Mouse (Mus musculus) stomach, embryonic 14.5 days (tissue): ENCODE measurements around the gene Tsacc. TPM values are rescaled to one million over a fixed set of nuclear protein-coding genes. Genes with fewer than 3 reads are reported as not detected.
A peak's percentile ranks its signal among the peaks of the same experiment; 100 is the strongest.

ENCODE experiments used
- ATAC-seq: fragments of 200-750 bp; cut with Nextera tagmentation; 2 replicates; pipeline ENCODE4 v1.8.0; 2017; ENCODE audit warnings: low read depth, moderate TSS enrichment; ENCODE audit not compliant: insufficient number of reproducible peaks, insufficient read depth, low FRiP score
- H3K27ac ChIP-seq: fragments of 300-500 bp; sonication (generic); 2 replicates; pipeline ENCODE4 v1.5.1; 2014; ENCODE audit warnings: mild to moderate bottlenecking, low read length, moderate library complexity, mixed read lengths
- H3K27me3 ChIP-seq: fragments of 300-500 bp; sonication (generic); 2 replicates; pipeline ENCODE4 v1.6.1; 2014; ENCODE audit warnings: low read length, control low read depth, mixed read lengths; ENCODE audit not compliant: control insufficient read depth, insufficient read depth
- H3K36me3 ChIP-seq: fragments of 300-500 bp; sonication (generic); 2 replicates; pipeline ENCODE4 v1.6.1; 2014; ENCODE audit warnings: mild to moderate bottlenecking, control low read depth, low read length, moderate library complexity, mixed read lengths; ENCODE audit not compliant: control insufficient read depth, insufficient read depth
- H3K4me1 ChIP-seq: fragments of 300-500 bp; sonication (generic); 2 replicates; pipeline ENCODE4 v1.6.1; 2014; ENCODE audit warnings: low read length, control low read depth, mixed read lengths; ENCODE audit not compliant: control insufficient read depth, insufficient read depth
- H3K4me2 ChIP-seq: fragments of 300-500 bp; sonication (generic); replicated peaks from 2 replicates; pipeline ENCODE4 v1.6.1; 2014; ENCODE audit warnings: low read depth, low read length, control low read depth
- H3K4me3 ChIP-seq: fragments of 300-500 bp; sonication (generic); 2 replicates; pipeline ENCODE4 v1.5.1; 2014; ENCODE audit warnings: low read depth, low read length, control low read depth
- H3K9ac ChIP-seq: fragments of 300-500 bp; sonication (generic); replicated peaks from 2 replicates; pipeline ENCODE4 v1.6.1; 2014; ENCODE audit warnings: low read depth, mild to moderate bottlenecking, control low read depth, low read length, moderate library complexity, mixed read lengths
- H3K9me3 ChIP-seq: fragments of 300-500 bp; sonication (generic); 2 replicates; pipeline ENCODE4 v1.6.1; 2016; ENCODE audit warnings: low read depth, low read length, control low read depth; ENCODE audit not compliant: control insufficient read depth
- WGBS: fragments of 180-500 bp; shearing (Covaris S2); extraction: QIAGEN DNeasy Blood & Tissue Kit; methylation state at CpG from one replicate; pipeline ENCODE4 v1.1.7; 2014; 5-methylcytosine and 5-hydroxymethylcytosine counted together
- polyA plus RNA-seq: library from polyadenylated mRNA; unstranded; fragments of >200 nt; fragmentation: Nextera tagmentation; extraction: Ambion mirVana; gene quantifications from 2 replicates; pipeline ENCODE4 v1.2.1, GENCODE M21; 2014

Gene Tsacc
- polyA plus RNA-seq, 1 experiment from 2014 or later: 13.8 TPM

- peak; percentile 11; the same call in 1 of the 2 replicates for ATAC-seq
- Histone ChIP-seq H3K27ac (no peak within 1 kb of the TSS), H3K27me3 (peaks cover 18% of the 10 kb centered on the region; the same call in 1 of the 2 replicates), H3K36me3 (no peaks in the 10 kb centered on the region), H3K9ac (no peak within 1 kb of the TSS), H3K9me3 (no peaks in the 10 kb centered on the region), H3K4me3 (peak within 1 kb of the TSS; percentile 31), H3K4me1 (peaks cover 4% of the 10 kb centered on the region; the same call in 1 of the 2 replicates), H3K4me2 (peak within 1 kb of the TSS; percentile 59)
- 2% methylated on average over 32 of the region's 34 CpGs for WGBS
Observed at GRCm38 (mm10) chr3:88254268-88254926, 42.4 kb downstream of the Tsacc start, which contains the start of gene Rhbg. Rhbg (minus strand) TSS chr3:88254709.

GRCm38 (mm10) chr3:88252739-88253138, 44.1 kb downstream of the Tsacc start:
- Histone ChIP-seq H3K9me3 (no peaks in the 10 kb centered on the region), H3K36me3 (no peaks in the 10 kb centered on the region), H3K27ac (no peak overlapping the region), H3K4me2 (no peak overlapping the region), H3K9ac (no peak overlapping the region), H3K4me1 (peaks cover 4% of the 10 kb centered on the region; the same call in 1 of the 2 replicates), H3K4me3 (no peak overlapping the region), H3K27me3 (peaks cover 18% of the 10 kb centered on the region; the same call in 1 of the 2 replicates)
- no peak for ATAC-seq
- 56% methylated on average over 6 of the region's 6 CpGs for WGBS

- H3K9me3 ChIP-seq: no peaks in the 10 kb centered on the region
- ATAC-seq: no peak
- H3K27me3 ChIP-seq: peaks cover 4% of the 10 kb centered on the region; the same call in 1 of the 2 replicates
- H3K27ac ChIP-seq: no peak overlapping the region
- WGBS: 81% methylated on average over 11 of the region's 11 CpGs
- H3K4me1 ChIP-seq: no peaks in the 10 kb centered on the region
- H3K4me2 ChIP-seq: no peak overlapping the region
- no peaks in the 10 kb centered on the region for H3K36me3 ChIP-seq
- H3K4me3 ChIP-seq: no peak overlapping the region
- H3K9ac ChIP-seq: no peak overlapping the region
Observed at GRCm38 (mm10) chr3:88248406-88248805, 48.4 kb downstream of the Tsacc start.

- Histone ChIP-seq H3K9ac (no peak overlapping the region), H3K4me1 (no peaks in the 10 kb centered on the region), H3K4me3 (no peak overlapping the region), H3K27ac (no peak overlapping the region), H3K27me3 (0 out of 2 replicates have a peak, but pooled peaks cover 3% of the 10 kb centered on the region), H3K4me2 (no peak overlapping the region), H3K36me3 (no peaks in the 10 kb centered on the region), H3K9me3 (no peaks in the 10 kb centered on the region)
- whole genome bisulfite sequencing: 47% methylated on average over 9 of the region's 9 CpGs
- no peak for ATAC-seq
Observed at GRCm38 (mm10) chr3:88247666-88248065, 49.1 kb downstream of the Tsacc start.

- Histone ChIP-seq H3K4me1 (no peaks in the 10 kb centered on the region), H3K9me3 (no peaks in the 10 kb centered on the region), H3K4me2 (no peak overlapping the region), H3K36me3 (no peaks in the 10 kb centered on the region), H3K27ac (no peak overlapping the region), H3K9ac (no peak overlapping the region), H3K27me3 (peaks cover 18% of the 10 kb centered on the region), H3K4me3 (no peak overlapping the region)
- WGBS: 20% methylated on average over 13 of the region's 13 CpGs
- ATAC-seq: no peak
Observed at GRCm38 (mm10) chr3:88245811-88246210, 51.0 kb downstream of the Tsacc start.

GRCm38 (mm10) chr3:88244071-88244470, 52.7 kb downstream of the Tsacc start:
- H3K9me3 ChIP-seq: no peaks in the 10 kb centered on the region
- no peak overlapping the region for H3K27ac ChIP-seq
- H3K9ac ChIP-seq: no peak overlapping the region
- no peak overlapping the region for H3K4me2 ChIP-seq
- peaks cover 35% of the 10 kb centered on the region for H3K27me3 ChIP-seq
- no peak overlapping the region for H3K4me3 ChIP-seq
- no peak for ATAC-seq
- H3K36me3 ChIP-seq: no peaks in the 10 kb centered on the region
- no peaks in the 10 kb centered on the region for H3K4me1 ChIP-seq
- 9% methylated on average over 2 of the region's 2 CpGs for WGBS

GRCm38 (mm10) chr3:88242531-88242930, 54.3 kb downstream of the Tsacc start:
- 3% methylated on average over 13 of the region's 13 CpGs for WGBS
- no peak overlapping the region for H3K4me2 ChIP-seq
- H3K36me3 ChIP-seq: no peaks in the 10 kb centered on the region
- no peak overlapping the region for H3K9ac ChIP-seq
- H3K27me3 ChIP-seq: peaks cover 44% of the 10 kb centered on the region
- no peaks in the 10 kb centered on the region for H3K4me1 ChIP-seq
- H3K9me3 ChIP-seq: no peaks in the 10 kb centered on the region
- ATAC-seq: 0 out of 2 replicates have a peak, but pooled peaks have one; percentile 31
- no peak overlapping the region for H3K27ac ChIP-seq
- H3K4me3 ChIP-seq: no peak overlapping the region

GRCm38 (mm10) chr3:88241045-88241786, 55.6 kb downstream of the Tsacc start:
- Histone ChIP-seq H3K9me3 (no peaks in the 10 kb centered on the region), H3K27me3 (peaks cover 50% of the 10 kb centered on the region), H3K4me3 (no peak overlapping the region), H3K9ac (no peak overlapping the region), H3K4me2 (peak overlapping the region; percentile 18), H3K4me1 (no peaks in the 10 kb centered on the region), H3K27ac (no peak overlapping the region), H3K36me3 (no peaks in the 10 kb centered on the region)
- ATAC-seq: no peak
- 2% methylated on average over 48 of the region's 48 CpGs for WGBS
